Mouse (Mus musculus): ENCODE measurements around the gene Ift57. TPM values are rescaled to one million over a fixed set of nuclear protein-coding genes. Genes with fewer than 3 reads are reported as not detected.
A peak's percentile ranks its signal among the peaks of the same experiment; 100 is the strongest.

Gene Ift57
- total and polyA plus RNA-seq, 2 experiments from 2014 or later, result 28.5 to 61.4 TPM

- Histone ChIP-seq H3K4me2 (ENCODE audit: low read depth) (no peak overlapping the region), H3K27ac (ENCODE audit: low read depth, low read length) (no peak overlapping the region), H3K36me3 (ENCODE audit: insufficient read depth) (no peaks in the 10 kb centered on the region), H3K9me3 (ENCODE audit: low read length) (no peaks in the 10 kb centered on the region), H3K9ac (no peak overlapping the region), H3K27me3 (ENCODE audit: insufficient read depth, low read length) (no peaks in the 10 kb centered on the region), H3K4me3 (ENCODE audit: low read depth, low read length) (no peak overlapping the region), H3K4me1 (ENCODE audit: insufficient read depth) (no peaks in the 10 kb centered on the region)
- no peak for ATAC-seq
- no peak for TF ChIP-seq CTCF (IDR thresholded peaks at IDR 0.05; ENCODE audit: low read depth)
- 78% methylated on average over 6 of the region's 6 CpGs for WGBS
- no peak for DNase-seq
Observed at GRCm38 (mm10) chr16:49679666-49680065, 19.4 kb upstream of the Ift57 start.

- ATAC-seq (no peak), DNase-seq (no peak)
- no peak for TF ChIP-seq CTCF (IDR thresholded peaks at IDR 0.05; ENCODE audit: low read depth)
- H3K4me3 ChIP-seq (ENCODE audit: low read depth, low read length), result no peak overlapping the region
- H3K36me3 ChIP-seq (ENCODE audit: insufficient read depth), result no peaks in the 10 kb centered on the region
- no peaks in the 10 kb centered on the region for H3K4me1 ChIP-seq (ENCODE audit: insufficient read depth)
- no peak overlapping the region for H3K27ac ChIP-seq (ENCODE audit: low read depth, low read length)
- H3K9ac ChIP-seq, result no peak overlapping the region
- no peaks in the 10 kb centered on the region for H3K27me3 ChIP-seq (ENCODE audit: insufficient read depth, low read length)
- H3K9me3 ChIP-seq (ENCODE audit: low read length), result no peaks in the 10 kb centered on the region
- H3K4me2 ChIP-seq (ENCODE audit: low read depth), result no peak overlapping the region
- WGBS, result 16% methylated on average over 4 of the region's 4 CpGs
Observed at GRCm38 (mm10) chr16:49684961-49685360, 14.1 kb upstream of the Ift57 start.

GRCm38 (mm10) chr16:49699821-49700220, 788 bp downstream of the Ift57 start:
- no peak for ATAC-seq
- Histone ChIP-seq H3K4me3 (ENCODE audit: low read depth, low read length) (peak overlapping the region; percentile 69), H3K27me3 (ENCODE audit: insufficient read depth, low read length) (no peaks in the 10 kb centered on the region), H3K36me3 (ENCODE audit: insufficient read depth) (no peaks in the 10 kb centered on the region), H3K27ac (ENCODE audit: low read depth, low read length) (no peak overlapping the region), H3K4me1 (ENCODE audit: insufficient read depth) (peaks cover 14% of the 10 kb centered on the region; the same call in 1 of the 2 replicates), H3K9me3 (ENCODE audit: low read length) (no peaks in the 10 kb centered on the region), H3K4me2 (ENCODE audit: low read depth) (peak overlapping the region; percentile 66), H3K9ac (peak overlapping the region; percentile 73)
- 14% methylated on average over 5 of the region's 5 CpGs for WGBS
- no peak for DNase-seq
- TF ChIP-seq CTCF (IDR thresholded peaks at IDR 0.05; ENCODE audit: low read depth), result no peak

- 89% methylated on average over 1 of the region's 1 CpGs for WGBS
Observed at GRCm38 (mm10) chr16:49708074-49708473, 9.0 kb downstream of the Ift57 start.

GRCm38 (mm10) chr16:49710188-49710587, 11.2 kb downstream of the Ift57 start:
- Histone ChIP-seq H3K4me2 (ENCODE audit: low read depth) (no peak overlapping the region), H3K4me1 (ENCODE audit: insufficient read depth) (no peaks in the 10 kb centered on the region), H3K36me3 (ENCODE audit: insufficient read depth) (peaks cover 28% of the 10 kb centered on the region), H3K27me3 (ENCODE audit: insufficient read depth, low read length) (no peaks in the 10 kb centered on the region), H3K27ac (ENCODE audit: low read depth, low read length) (no peak overlapping the region), H3K9ac (no peak overlapping the region), H3K4me3 (ENCODE audit: low read depth, low read length) (no peak overlapping the region), H3K9me3 (ENCODE audit: low read length) (no peaks in the 10 kb centered on the region)
- ATAC-seq (no peak), DNase-seq (no peak)
- 89% methylated on average over 3 of the region's 3 CpGs for whole genome bisulfite sequencing
- no peak for TF ChIP-seq CTCF (IDR thresholded peaks at IDR 0.05; ENCODE audit: low read depth)

More at GRCm38 (mm10) chr16:49708074-49708473, 9.0 kb downstream of the Ift57 start:
- Histone ChIP-seq H3K36me3 (ENCODE audit: insufficient read depth) (peaks cover 28% of the 10 kb centered on the region), H3K27ac (ENCODE audit: low read depth, low read length) (no peak overlapping the region), H3K27me3 (ENCODE audit: insufficient read depth, low read length) (no peaks in the 10 kb centered on the region), H3K9me3 (ENCODE audit: low read length) (no peaks in the 10 kb centered on the region), H3K4me2 (ENCODE audit: low read depth) (no peak overlapping the region), H3K4me1 (ENCODE audit: insufficient read depth) (peaks cover 3% of the 10 kb centered on the region; the same call in 1 of the 2 replicates), H3K4me3 (ENCODE audit: low read depth, low read length) (no peak overlapping the region), H3K9ac (no peak overlapping the region)
- no peak for DNase-seq
- no peak for TF ChIP-seq CTCF (IDR thresholded peaks at IDR 0.05; ENCODE audit: low read depth)
- no peak for ATAC-seq

GRCm38 (mm10) chr16:49713302-49713701, 14.3 kb downstream of the Ift57 start:
- TF ChIP-seq CTCF (IDR thresholded peaks at IDR 0.05; ENCODE audit: low read depth), result no peak
- Histone ChIP-seq H3K36me3 (ENCODE audit: insufficient read depth) (peaks cover 23% of the 10 kb centered on the region), H3K9ac (no peak overlapping the region), H3K4me3 (ENCODE audit: low read depth, low read length) (no peak overlapping the region), H3K9me3 (ENCODE audit: low read length) (no peaks in the 10 kb centered on the region), H3K27ac (ENCODE audit: low read depth, low read length) (no peak overlapping the region), H3K27me3 (ENCODE audit: insufficient read depth, low read length) (no peaks in the 10 kb centered on the region), H3K4me1 (ENCODE audit: insufficient read depth) (no peaks in the 10 kb centered on the region), H3K4me2 (ENCODE audit: low read depth) (no peak overlapping the region)
- no peak for ATAC-seq
- DNase-seq, result no peak
- 81% methylated on average over 3 of the region's 3 CpGs for WGBS

- H3K9me3 ChIP-seq (ENCODE audit: low read length), result no peaks in the 10 kb centered on the region
- 67% methylated on average over 2 of the region's 2 CpGs for WGBS
- ATAC-seq, result no peak
- no peaks in the 10 kb centered on the region for H3K27me3 ChIP-seq (ENCODE audit: insufficient read depth, low read length)
- no peak overlapping the region for H3K27ac ChIP-seq (ENCODE audit: low read depth, low read length)
- peaks cover 14% of the 10 kb centered on the region; the same call in 1 of the 2 replicates for H3K4me1 ChIP-seq (ENCODE audit: insufficient read depth)
- no peak for TF ChIP-seq CTCF (IDR thresholded peaks at IDR 0.05; ENCODE audit: low read depth)
- no peak for DNase-seq
- no peaks in the 10 kb centered on the region for H3K36me3 ChIP-seq (ENCODE audit: insufficient read depth)
- H3K9ac ChIP-seq, result no peak overlapping the region
- H3K4me2 ChIP-seq (ENCODE audit: low read depth), result no peak overlapping the region
- no peak overlapping the region for H3K4me3 ChIP-seq (ENCODE audit: low read depth, low read length)
Observed at GRCm38 (mm10) chr16:49720671-49721070, 21.6 kb downstream of the Ift57 start.

Measured in forebrain, postnatal 0 days (tissue).